Mouse (Mus musculus): ENCODE measurements at regions not wholly inside any gene's neighbourhood (a gene's known extent, or its start where the extent isn't known, plus 50 kb on each side); places are given as distances from the start of the nearest gene placed in this dataset.
"Not testable (repeated sequence)": the region's sequence is repeated elsewhere in the genome, so short reads cannot be mapped to it uniquely, and the experiment has no call there.

DNA sequence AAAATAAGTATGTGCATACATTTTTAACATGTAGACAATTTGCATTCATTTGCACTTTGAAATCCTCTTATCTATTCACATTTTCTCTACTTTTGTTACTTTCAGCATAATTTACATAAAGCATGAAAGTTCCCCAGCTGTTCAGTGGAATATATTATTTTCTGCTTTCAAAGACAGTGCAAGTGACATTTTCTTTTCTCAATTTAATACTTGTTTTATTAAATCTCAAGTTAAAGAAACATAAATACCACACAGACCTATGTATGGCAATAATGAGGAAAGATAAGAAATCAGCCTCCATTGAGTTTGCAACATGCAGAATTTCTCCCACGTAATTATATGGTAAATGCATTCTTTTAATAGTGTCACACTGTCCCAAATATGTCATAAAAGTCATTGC, 1168.1 kb upstream of the Gje1 start:
- no peak for DNase-seq

DNA sequence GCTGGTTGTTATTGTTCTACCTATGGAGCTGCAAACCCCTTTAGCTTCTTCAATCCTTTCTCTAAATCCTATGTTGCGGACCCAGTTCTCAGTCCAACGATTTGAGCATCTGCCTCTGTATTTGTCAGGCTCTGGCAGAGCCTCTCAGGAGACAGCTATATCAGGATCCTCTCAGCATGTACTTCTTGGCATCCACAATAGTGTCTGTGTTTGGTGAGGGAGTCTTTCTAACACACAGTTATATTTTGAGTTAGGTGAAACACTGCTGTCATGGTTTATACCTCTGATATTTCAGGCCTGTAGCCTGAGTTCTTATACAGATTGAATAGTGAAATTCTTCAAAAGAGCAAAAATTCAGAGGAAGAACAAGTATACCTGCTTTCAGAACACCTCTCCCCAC, 1150.0 kb upstream of the Gje1 start:
- DNase-seq, result peak; percentile 22 to 28

DNA sequence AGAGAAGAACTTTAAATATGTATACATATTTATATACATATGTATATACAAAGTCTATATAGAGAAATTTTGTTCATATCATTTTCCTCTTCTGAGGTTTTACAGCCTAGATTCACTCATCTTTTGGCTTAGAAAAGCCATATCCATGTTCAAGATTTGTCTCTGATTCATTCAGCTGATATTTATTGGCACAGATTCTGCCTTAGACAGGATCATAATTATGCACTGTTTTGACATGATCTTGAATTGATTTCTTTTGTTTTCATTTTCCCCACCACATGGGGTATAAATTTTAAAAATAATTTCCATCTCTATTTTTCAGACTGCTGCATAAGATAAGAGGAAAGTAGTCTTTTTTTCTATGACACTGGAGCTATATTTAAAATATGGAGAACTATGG, 1148.9 kb upstream of the Gje1 start:
- DNase-seq, result no peak

DNA sequence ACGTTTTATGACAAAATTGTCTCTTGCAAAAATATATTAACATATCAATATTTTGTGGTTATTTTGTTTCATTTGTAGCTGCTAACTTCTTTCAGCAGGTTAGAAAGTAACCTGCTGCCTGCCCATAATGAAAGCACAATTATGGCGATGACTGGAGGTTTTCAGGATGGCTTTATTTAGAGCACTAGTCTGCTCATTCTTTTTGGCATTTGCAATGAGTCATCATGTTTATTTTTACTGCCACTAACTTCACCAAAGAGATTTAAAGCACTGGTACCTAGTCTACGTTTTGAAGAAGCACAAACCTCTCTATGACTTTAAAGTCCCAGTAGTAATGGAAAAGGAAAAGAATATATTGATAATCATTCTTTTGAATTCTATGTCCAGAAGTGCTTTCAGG, 1123.4 kb upstream of the Gje1 start:
- DNase-seq, result no peak

DNA sequence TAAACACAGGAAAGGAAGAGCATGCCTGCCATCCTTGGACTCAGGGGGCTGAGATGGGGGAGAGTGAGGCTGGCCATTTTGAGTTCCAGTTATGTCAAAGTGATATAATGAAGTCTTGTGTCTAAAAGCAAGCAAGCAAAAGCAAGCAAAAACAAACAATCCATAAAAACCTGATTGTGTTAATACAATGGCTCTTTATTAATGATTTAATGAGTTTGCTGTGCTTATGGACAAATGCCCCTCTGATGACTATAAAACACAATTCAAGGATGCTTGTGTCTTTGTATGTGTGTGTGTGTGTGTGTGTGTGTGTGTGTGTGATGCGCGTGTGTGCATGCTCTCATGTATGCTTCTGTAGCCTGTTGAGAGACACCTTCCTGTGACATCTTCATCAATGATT, 1114.3 kb upstream of the Gje1 start:
- DNase-seq, result no peak

DNA sequence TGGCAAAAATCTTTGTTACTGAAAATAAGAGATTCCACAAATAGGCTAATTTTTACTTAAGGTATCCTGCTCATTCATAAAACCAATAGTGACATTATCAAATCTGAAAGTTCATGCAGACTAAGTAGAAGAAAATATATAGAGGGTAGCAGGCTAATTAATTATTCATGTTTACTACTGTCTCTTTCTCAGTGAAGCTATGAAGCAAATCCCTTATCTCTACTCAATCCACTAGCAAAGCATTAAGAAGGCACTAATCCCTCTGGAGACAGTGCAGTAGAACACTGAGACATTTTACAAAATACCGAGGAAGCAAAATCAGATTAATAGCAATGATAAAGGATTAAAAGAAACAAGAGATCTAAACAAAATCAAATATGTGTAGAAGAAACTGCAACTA, 1107.4 kb upstream of the Gje1 start:
- DNase-seq, result no peak

DNA sequence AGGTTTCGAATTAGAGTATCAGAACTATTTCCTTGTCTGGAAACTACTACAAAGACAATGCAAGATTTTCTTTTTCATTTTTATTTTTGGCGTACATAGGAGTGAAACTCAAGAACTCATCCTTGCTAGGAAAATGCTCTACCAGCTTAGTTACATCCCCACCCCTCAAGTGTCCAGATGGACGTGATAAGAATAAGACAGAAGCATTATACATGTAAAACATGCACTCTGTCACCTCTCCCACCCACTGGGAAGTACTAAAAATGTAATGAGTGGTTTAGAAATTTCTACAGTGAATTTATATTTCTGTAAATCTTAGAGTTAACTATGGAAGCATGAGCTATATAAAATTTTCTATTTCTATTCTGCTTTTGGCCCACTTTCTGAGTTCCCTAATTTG, 1089.3 kb upstream of the Gje1 start:
- DNase-seq, result no peak

DNA sequence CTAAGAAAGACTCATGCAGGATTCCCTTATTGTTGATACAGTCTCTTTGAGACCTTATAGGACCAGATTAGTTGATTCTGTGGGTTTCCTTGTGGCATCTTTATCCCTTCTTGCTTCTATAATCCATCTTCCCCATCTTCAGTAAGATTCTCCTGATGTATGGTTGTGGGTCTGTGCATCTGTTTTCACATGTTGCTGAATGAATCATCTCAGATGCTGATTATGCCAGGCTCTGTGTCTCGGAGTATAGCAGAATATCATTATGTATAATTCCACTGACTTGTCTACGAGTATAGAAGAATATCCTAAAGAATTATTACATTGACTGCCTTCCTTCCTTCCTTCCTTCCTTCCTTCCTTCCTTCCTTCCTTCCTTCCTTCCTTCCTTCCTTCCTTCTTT, 1087.8 kb upstream of the Gje1 start:
- no peak for DNase-seq

DNA sequence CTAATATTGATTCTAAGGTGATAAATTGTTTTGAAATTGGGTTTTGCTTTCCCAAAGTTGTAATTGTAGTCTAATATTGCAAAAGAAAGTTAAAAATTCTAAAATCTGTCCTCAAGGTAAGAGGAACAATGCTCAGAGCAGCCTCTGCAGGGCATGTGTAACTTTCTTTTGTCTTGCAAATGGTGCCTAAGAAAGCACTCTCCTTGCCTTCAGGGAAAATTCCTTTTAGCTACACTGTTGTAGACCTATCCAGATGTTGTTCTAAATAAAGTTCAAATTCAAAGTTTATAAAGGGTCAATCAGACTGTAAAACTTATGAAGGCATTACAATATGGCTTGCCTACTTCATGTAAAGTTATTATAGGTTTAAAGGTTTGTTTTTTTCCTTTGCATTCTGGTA, 1075.2 kb upstream of the Gje1 start:
- DNase-seq, result not testable (repeated sequence)

DNA sequence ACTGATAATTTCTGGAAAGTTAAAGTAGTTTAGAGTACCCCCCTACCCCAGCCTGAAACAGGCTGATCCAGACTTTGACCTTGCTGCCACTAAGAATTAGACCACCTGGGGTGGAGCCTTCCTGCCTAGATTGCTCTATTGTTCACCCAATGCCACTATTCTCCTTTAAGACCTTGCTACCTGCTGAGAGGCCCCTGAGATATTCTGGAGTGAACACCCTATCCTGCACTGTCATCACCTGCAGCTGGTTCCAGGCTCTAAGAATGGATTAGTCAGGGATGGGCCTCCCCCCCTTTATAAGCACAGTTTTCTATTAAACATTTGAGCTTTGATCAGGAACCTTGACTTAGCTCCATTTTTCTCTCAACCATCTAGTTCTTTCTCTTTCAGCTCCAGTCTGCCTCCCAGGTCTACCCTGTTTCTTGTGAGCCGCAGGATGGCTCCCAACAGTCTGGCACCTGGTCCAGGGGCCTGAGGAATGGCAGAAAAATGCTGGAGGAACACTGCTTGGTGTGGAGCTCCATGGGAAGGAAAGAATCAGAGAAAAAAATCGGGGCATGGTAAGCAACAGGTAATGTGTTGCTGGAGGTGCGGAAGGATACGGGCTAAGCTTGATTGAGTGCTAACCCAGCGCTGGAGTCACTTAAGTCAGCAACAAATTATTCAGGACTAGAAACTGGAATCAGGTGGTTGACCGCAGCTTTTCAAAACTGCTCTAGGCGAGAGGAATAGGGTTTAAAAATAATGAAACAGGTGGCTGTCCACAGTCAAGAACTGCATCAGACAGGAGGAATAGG, 1073.7 kb upstream of the Gje1 start:
- no peak for DNase-seq

DNA sequence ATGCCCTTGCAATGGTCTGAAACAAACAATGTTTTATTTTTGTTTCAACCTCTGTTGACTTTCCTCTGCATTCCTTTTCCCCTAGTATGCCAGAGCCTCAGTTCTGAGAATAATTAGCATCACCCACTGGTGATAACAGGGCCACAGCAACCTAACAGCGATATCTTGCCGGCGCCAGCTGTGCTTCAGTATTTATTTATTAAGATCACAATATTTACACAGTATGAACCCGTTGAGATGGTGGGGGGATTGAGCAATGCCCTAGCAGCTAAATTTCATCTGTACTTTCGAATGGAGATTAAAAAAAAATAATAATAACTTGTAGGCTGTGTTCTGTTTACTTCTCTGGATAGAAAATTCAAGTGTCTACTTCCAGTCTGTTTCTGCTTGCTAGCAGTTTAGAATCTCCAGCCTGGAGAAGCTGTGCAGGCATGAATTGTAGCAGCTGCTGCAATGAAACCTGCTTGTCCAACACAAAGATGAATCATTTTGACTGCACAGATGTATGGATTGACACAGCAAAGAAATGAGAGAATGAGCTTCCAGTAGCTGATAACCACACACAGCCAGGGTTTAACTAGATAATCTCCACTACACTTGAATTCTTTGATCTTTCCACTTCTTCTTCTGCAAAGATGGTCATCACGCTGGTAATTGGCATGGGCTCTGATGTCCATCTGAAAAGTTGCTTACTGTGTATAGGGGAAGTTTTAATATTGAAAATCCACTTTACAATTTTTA, 1042.1 kb upstream of the Gje1 start:
- DNase-seq, result no peak

DNA sequence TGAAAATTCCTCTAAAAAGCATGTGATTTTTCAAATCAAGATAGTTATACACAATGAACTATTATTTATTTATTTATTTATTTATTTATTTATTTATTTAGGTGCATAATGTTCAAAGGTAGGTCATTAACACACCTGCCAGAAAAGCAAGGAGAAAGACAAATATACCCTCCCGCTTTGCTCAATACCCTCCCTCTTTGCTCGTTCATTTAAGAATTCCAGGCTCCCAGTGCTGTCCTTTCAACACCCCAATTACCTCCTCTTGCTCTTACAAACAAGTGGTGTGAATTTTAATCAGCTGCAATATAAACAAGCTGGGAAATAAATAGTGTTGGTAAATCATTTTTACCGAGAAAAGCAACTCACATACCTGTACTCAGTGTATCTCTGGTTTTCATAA, 1041.6 kb upstream of the Gje1 start:
- DNase-seq, result no peak

DNA sequence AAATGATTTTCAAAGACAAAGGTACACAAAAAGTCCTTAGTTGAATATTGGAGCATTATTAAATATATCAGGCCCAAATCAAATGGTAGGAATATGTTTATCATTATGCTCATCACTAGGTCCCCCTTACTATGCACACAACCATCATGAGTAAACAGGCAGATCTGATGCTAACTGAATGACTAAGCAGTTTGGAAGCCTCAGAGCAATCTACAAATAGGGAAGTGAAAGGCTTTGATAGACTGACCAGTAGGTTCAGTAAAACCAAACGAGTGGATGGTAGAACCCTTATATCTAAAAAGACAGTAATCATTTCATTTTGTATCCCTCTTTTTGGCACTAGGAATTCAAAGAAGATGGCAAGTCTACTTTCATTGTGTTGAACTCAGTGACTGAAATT, 1039.5 kb upstream of the Gje1 start:
- DNase-seq, result no peak

DNA sequence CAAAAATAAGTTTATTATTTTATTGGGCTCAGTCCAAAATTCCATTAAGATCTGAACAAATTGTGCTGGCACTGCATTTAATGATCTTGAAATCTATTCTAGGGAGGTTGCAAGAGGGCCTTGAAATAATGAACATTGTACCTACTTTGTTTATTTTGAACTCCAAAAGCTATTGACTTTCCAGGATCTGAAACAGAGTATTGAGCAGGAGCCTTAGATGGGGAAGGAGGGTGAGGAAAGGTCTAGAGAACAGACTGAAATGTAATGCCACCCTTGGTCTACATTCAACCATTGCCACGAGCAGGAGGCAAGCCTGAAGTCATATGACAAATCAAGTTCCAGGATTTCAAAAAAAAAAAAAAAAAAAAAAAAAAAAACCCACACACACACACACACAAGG, 1028.9 kb upstream of the Gje1 start:
- DNase-seq, result no peak

DNA sequence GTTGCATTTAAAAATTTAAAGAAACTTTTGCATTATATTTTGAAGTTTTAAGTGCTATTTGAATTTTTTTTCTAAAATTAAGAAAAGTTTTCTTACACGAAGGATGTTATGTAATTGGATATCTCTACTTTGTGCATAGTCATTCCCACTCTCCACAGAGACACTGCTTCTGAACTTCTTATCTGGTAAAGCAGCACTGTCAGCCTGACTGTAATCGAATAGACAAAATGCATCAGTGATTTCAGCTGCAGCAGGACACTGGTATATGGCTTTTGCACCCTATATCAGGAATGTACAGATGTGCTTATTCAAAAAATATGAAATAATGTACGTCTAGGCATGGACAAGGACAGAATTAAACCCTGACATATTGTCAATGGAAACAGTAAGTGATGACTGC, 1020.6 kb upstream of the Gje1 start:
- no peak for DNase-seq

DNA sequence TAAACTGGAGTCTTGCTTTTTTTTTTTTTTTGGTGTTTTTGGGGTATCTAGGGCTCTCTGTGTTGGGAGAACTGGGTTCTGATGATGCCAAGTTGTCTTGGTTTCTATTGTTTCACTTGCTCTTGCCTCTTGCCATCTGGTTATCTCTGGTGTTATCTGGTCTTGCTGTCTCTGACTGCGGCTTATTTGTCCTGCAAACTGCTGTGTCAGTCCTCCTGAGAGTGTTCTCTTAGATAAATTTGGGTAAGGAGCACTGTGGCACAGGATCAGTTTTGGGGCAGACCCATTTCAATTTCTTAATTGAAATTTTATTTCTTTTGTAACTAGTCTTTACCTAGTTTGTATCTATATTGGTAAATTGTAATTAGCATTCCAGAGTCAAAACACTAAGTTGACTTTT, 1013.3 kb upstream of the Gje1 start:
- no peak for DNase-seq

DNA sequence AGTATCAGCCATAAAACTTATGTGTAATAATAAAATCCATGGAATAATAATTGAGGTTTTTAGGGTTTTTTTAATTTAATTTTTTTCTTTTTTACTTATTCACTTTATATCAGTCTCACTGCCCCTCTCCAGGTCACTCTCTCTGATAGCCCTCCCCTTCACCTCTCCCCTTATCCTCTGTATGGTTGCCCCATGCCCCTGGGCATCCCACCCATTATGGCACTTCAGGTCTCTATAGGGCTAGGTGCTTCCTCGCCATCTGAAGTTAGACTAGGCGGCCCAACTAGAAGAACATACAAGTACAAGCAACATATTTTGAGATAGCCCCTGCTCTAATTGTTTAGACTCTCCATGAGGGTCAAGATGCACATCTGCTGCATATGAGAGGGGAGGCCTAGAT, 979.9 kb upstream of the Gje1 start:
- no peak for DNase-seq

DNA sequence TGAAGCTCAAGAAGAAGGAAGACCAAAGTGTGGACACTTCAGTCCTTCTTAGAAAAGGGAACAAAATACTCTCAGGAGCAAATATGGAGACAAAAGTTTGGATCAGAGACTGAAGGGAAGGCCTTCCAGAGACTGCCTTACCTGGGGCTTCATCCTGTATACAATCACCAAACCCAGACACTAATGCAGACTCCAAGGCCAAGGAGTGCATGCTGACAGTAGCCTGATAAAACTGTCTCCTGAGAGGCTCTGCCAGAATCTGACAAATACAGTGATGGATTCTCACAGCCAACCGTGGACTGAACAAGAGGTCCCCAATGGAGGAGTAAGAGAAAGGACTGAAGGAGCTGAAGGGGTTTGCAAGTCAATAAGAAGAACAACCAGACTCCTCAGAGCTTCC, 979.0 kb upstream of the Gje1 start:
- DNase-seq, result no peak

DNA sequence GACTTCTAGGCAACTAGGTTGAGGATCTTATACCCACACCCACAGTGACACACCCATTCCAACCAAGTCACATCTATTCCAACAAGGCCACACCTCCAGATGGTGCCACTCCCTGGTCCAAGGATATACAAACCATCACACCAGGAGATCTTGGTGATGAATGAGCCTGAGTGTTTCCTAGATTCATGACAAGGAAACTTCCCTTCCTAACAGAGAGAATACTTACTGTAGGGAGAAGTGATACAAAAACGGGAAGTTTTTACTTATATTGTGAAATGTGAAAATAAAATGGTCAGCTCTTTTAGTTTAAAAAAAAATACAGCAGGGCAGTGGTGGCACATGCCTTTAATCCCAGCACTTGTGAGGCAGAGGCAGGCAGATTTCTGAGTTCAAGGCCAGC, 953.6 kb upstream of the Gje1 start:
- not testable (repeated sequence) for DNase-seq

All from cerebellum, postnatal 25 days (tissue).